Mouse (Mus musculus) liver, embryonic 14.5 days (tissue): Measurements from ENCODE around the gene Nrp2. TPM values are rescaled to one million over a fixed set of nuclear protein-coding genes. Genes with fewer than 3 reads are reported as not detected.
A peak's percentile ranks its signal among the peaks of the same experiment; 100 is the strongest.

Source experiments
- ATAC-seq: fragments of 200-750 bp; cut with Nextera tagmentation; 2 replicates; pipeline ENCODE4 v1.8.0; 2017; ENCODE audit warnings: moderate number of reproducible peaks, mild to moderate bottlenecking, moderate library complexity; ENCODE audit not compliant: insufficient read depth
- DNase-seq, 3 experiments: peaks; one replicate each; pipeline ENCODE4 v3.0.0-alpha.2; 2012 to 2013; ENCODE audit warnings: low read depth in 3 of 3, low spot score in 3 of 3
- H3K27ac ChIP-seq: fragments of 300-500 bp; sonication (generic); 2 replicates; pipeline ENCODE4 v1.5.1; 2014; ENCODE audit warnings: moderate library complexity, mild to moderate bottlenecking, control low read depth, inconsistent platforms
- H3K27me3 ChIP-seq: fragments of 300-500 bp; sonication (generic); 2 replicates; pipeline ENCODE4 v1.6.1; 2014; ENCODE audit warnings: mild to moderate bottlenecking, low read length, moderate library complexity; ENCODE audit not compliant: control insufficient read depth, insufficient read depth
- H3K36me3 ChIP-seq: fragments of 300-500 bp; sonication (generic); replicated peaks from 2 replicates; pipeline ENCODE4 v1.6.1; 2014; ENCODE audit warnings: low read depth; ENCODE audit not compliant: control insufficient read depth, insufficient read depth
- H3K4me1 ChIP-seq, 2 experiments: fragments of 200-500 bp in 1 of 2; fragments of 300-500 bp in 1 of 2; sonication (generic) in 1 of 2; replicated peaks; 2 replicates each; pipeline ENCODE4 v1.6.1; 2012 to 2014; ENCODE audit warnings: antibody characterized with exemption in 1 of 2, inconsistent platforms in 1 of 2, low read length in 1 of 2; ENCODE audit not compliant: control insufficient read depth in 2 of 2, insufficient read depth in 2 of 2
- H3K4me2 ChIP-seq: fragments of 300-500 bp; sonication (generic); 2 replicates; pipeline ENCODE4 v1.6.1; 2014; ENCODE audit warnings: low read depth, mild to moderate bottlenecking, control low read depth, moderate library complexity
- H3K4me3 ChIP-seq, 2 experiments: fragments of 200-500 bp in 1 of 2; fragments of 300-500 bp in 1 of 2; sonication (generic) in 1 of 2; 2 replicates each; pipeline ENCODE4 v1.5.1; 2012 to 2014; ENCODE audit warnings: low read depth in 2 of 2, low read length in 2 of 2, mild to moderate bottlenecking in 2 of 2, control low read depth in 1 of 2, inconsistent platforms in 1 of 2, moderate library complexity in 1 of 2; ENCODE audit not compliant: insufficient read depth in 1 of 2
- H3K9ac ChIP-seq: fragments of 300-500 bp; sonication (generic); replicated peaks from 2 replicates; pipeline ENCODE4 v1.6.1; 2014; ENCODE audit warnings: mild to moderate bottlenecking, control low read depth, moderate library complexity
- H3K9me3 ChIP-seq: fragments of 300-500 bp; sonication (generic); 2 replicates; pipeline ENCODE4 v1.6.1; 2016; ENCODE audit warnings: low read length, mixed read lengths; ENCODE audit not compliant: control insufficient read depth
- CTCF ChIP-seq: IDR thresholded peaks from 2 replicates; pipeline ENCODE4 v1.5.1; 2016; ENCODE audit warnings: antibody characterized with exemption, low read depth, control low read depth
- EP300 ChIP-seq: IDR thresholded peaks from 2 replicates; pipeline ENCODE4 v1.6.1; 2016; ENCODE audit warnings: antibody characterized with exemption, low read depth
- WGBS: fragments of 180-500 bp; shearing (Covaris S2); extraction: QIAGEN DNeasy Blood & Tissue Kit; methylation state at CpG from one replicate; pipeline ENCODE4 v1.1.7; 2014; ENCODE audit not compliant: insufficient replicate concordance; 5-methylcytosine and 5-hydroxymethylcytosine counted together
- polyA plus RNA-seq, 2 experiments: library from polyadenylated mRNA; depleted of rRNA in 1 of 2; stranded (reverse) in 1 of 2; unstranded in 1 of 2; fragments of >200 nt; fragmentation: Nextera tagmentation in 1 of 2; extraction: Ambion mirVana in 1 of 2; gene quantifications; 2 replicates each; pipeline versions ENCODE4 v1.2.1 to v1.2.3; 2012 to 2014

Nrp2 gene
- polyA plus RNA-seq, 2 experiments, result 0.32 to 0.76 TPM

- no peak overlapping the region for H3K27ac ChIP-seq
- WGBS, result 52% methylated on average over 3 of the region's 3 CpGs
- no peaks in the 10 kb centered on the region for H3K9me3 ChIP-seq
- ATAC-seq (no peak), DNase-seq (no peak)
- peaks cover 19 to 37% of the 10 kb centered on the region in 2 experiments for H3K4me1 ChIP-seq
- H3K9ac ChIP-seq, result no peak overlapping the region
- no peak overlapping the region for H3K4me2 ChIP-seq
- H3K27me3 ChIP-seq, result no peaks in the 10 kb centered on the region
- no peak overlapping the region for H3K4me3 ChIP-seq
- TF ChIP-seq CTCF, result no peak
- TF ChIP-seq EP300, result no peak
- H3K36me3 ChIP-seq, result no peaks in the 10 kb centered on the region
These were observed 98.8 kb downstream of the Nrp2 start for GRCm38 (mm10) chr1:62801842-62802241.

- Histone ChIP-seq H3K27ac (no peak overlapping the region), H3K4me3 (no peak overlapping the region), H3K4me1 (peaks cover 19 to 37% of the 10 kb centered on the region in 2 experiments), H3K27me3 (no peaks in the 10 kb centered on the region), H3K4me2 (no peak overlapping the region), H3K36me3 (no peaks in the 10 kb centered on the region), H3K9me3 (no peaks in the 10 kb centered on the region), H3K9ac (no peak overlapping the region)
- DNase-seq (peak in 1 of 3 experiments; percentile 11), ATAC-seq (peak; percentile 53; the same call in 1 of the 2 replicates)
- TF ChIP-seq EP300, result peak; percentile 56; the same call in 1 of the 2 replicates
- TF ChIP-seq CTCF, result no peak
- 19% methylated on average over 1 of the region's 1 CpGs for WGBS
These were observed 100.5 kb downstream of the Nrp2 start for GRCm38 (mm10) chr1:62803544-62803943.

- TF ChIP-seq CTCF, result no peak
- no peak for TF ChIP-seq EP300
- H3K4me1 ChIP-seq, result peaks cover 6 to 24% of the 10 kb centered on the region in 2 experiments
- no peak for ATAC-seq
- no peaks in the 10 kb centered on the region for H3K27me3 ChIP-seq
- no peak for DNase-seq
- H3K9ac ChIP-seq, result no peak overlapping the region
- H3K4me2 ChIP-seq, result no peak overlapping the region
- no peaks in the 10 kb centered on the region for H3K36me3 ChIP-seq
- H3K9me3 ChIP-seq, result no peaks in the 10 kb centered on the region
- WGBS, result 11% methylated on average over 1 of the region's 1 CpGs
- no peak overlapping the region for H3K27ac ChIP-seq
- no peak overlapping the region for H3K4me3 ChIP-seq
These were observed 102.9 kb downstream of the Nrp2 start for GRCm38 (mm10) chr1:62806014-62806413.

DNA sequence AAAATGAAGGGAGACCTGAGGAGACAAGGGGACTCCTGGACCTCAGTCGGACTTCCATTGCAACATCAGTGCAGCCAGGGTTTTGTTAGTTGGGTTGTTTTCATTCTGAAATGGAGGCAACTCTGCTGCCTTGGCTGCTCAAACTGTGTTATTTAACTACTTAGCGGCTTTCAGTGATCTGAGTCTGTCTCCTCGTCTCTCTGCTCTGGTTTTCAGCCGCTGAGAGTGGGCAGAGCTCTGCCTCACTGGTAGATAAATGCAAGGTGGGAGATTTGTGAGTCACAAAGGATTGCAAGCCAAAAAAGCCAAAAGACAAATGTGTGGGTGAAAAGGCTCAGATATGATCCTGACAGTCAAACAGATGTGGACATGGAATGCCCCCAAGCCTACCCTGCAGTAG lies 105.3 kb downstream of the Nrp2 start:
- TF ChIP-seq CTCF (no peak), EP300 (no peak)
- no peak overlapping the region for H3K4me3 ChIP-seq
- H3K9ac ChIP-seq, result no peak overlapping the region
- H3K27ac ChIP-seq, result no peak overlapping the region
- no peak for ATAC-seq
- H3K36me3 ChIP-seq, result no peaks in the 10 kb centered on the region
- no peaks in the 10 kb centered on the region for H3K27me3 ChIP-seq
- WGBS, result 63% methylated on average over 4 of the region's 4 CpGs
- DNase-seq, result no peak
- H3K4me1 ChIP-seq, result peaks cover 4 to 8% of the 10 kb centered on the region in 2 experiments; a peak in 3 of 4 replicates
- no peak overlapping the region for H3K4me2 ChIP-seq
- no peaks in the 10 kb centered on the region for H3K9me3 ChIP-seq

- DNase-seq (no peak), ATAC-seq (no peak)
- H3K4me1 ChIP-seq, result no peaks in the 10 kb centered on the region
- H3K27ac ChIP-seq, result no peak overlapping the region
- WGBS, result 69% methylated on average over 8 of the region's 8 CpGs
- H3K4me3 ChIP-seq, result no peak overlapping the region
- no peak overlapping the region for H3K4me2 ChIP-seq
- no peak for TF ChIP-seq EP300
- no peak for TF ChIP-seq CTCF
- H3K9me3 ChIP-seq, result no peaks in the 10 kb centered on the region
- H3K36me3 ChIP-seq, result no peaks in the 10 kb centered on the region
- no peak overlapping the region for H3K9ac ChIP-seq
- H3K27me3 ChIP-seq, result no peaks in the 10 kb centered on the region
These were observed 106.6 kb downstream of the Nrp2 start for GRCm38 (mm10) chr1:62809601-62810228.
